Comparison of ENCODE assay signal across 16 mouse cellular contexts in the genomic region with DNA sequence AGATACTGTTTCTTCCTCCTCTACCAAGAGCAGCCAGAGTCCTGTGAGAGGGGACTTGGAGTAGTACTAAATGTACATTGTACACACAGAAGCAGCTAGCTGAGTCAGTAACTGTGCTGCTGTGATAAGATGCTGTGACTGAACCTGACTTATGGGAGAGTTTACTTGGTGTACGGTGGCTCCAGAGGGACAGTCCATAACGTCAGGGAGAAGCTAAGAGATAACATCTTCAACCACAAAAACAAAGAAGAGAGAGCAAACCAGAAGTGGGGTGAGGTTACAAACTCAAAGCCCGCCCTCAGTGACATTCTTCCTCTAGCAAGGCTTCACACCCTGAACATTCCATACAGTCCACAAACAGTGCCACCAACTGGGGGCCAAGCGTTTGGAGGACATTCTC. TPM values are rescaled to one million over a fixed set of nuclear protein-coding genes. Genes with fewer than 3 reads are reported as not detected.
DNase-seq lines count a peak whose midpoint lies in the region; ATAC-seq and TF ChIP-seq lines count a peak whose summit lies in the region.
"Had no signal": no experiment of that assay in that cellular context is flagged by ENCODE, and none has a peak within 500 bp of the region (broad histone marks: within the 10 kb centered on the region; RNA-seq: fewer than 3 reads in every experiment).

No protein-coding gene starts in this region.

- intact Hi-C loops in heart, postnatal 36 days (cut with DNase I) = no loop called here
- intact Hi-C loops in left cerebral cortex, postnatal 4 days (cut with DNase I) = no loop called here

- no peak overlapping the region for H3K9ac ChIP-seq in heart, postnatal 0 days (replicated peaks; ENCODE audit: low read depth, low read length)
- H3K9ac ChIP-seq in liver, embryonic 15.5 days = no peak overlapping the region
- H3K9ac ChIP-seq in neural tube, embryonic 15.5 days (replicated peaks) = no peak overlapping the region
- H3K9ac ChIP-seq: lung, embryonic 15.5 days had no signal

- no peaks in the 10 kb centered on the region for H3K27me3 ChIP-seq in heart, postnatal 0 days (ENCODE audit: control insufficient read depth, insufficient read depth, low read length)
- no peaks in the 10 kb centered on the region for H3K27me3 ChIP-seq in liver, embryonic 15.5 days
- no peaks in the 10 kb centered on the region for H3K27me3 ChIP-seq in neural tube, embryonic 15.5 days (replicated peaks)
- H3K27me3 ChIP-seq: lung, embryonic 15.5 days had no signal

- no peak overlapping the region for H3K4me3 ChIP-seq in heart, postnatal 0 days (ENCODE audit: low read depth, low read length)
- H3K4me3 ChIP-seq in liver, embryonic 15.5 days (replicated peaks) = no peak overlapping the region
- no peak overlapping the region for H3K4me3 ChIP-seq in neural tube, embryonic 15.5 days (replicated peaks)
- H3K4me3 ChIP-seq: embryonic facial prominence, embryonic 10.5 days; forebrain, embryonic 10.5 days; left cerebral cortex, adult 2 months; lung, embryonic 15.5 days had no signal

- no peak for TF ChIP-seq EP300 in heart, postnatal 0 days (IDR thresholded peaks at IDR 0.05; ENCODE audit: low read depth)

- no peak for TF ChIP-seq CTCF in heart, postnatal 0 days (IDR thresholded peaks at IDR 0.05; ENCODE audit: low read depth)

- no peaks in the 10 kb centered on the region for H3K9me3 ChIP-seq in heart, postnatal 0 days (replicated peaks; ENCODE audit: control insufficient read depth, low read length)
- no peaks in the 10 kb centered on the region for H3K9me3 ChIP-seq in liver, embryonic 15.5 days (replicated peaks)
- no peaks in the 10 kb centered on the region for H3K9me3 ChIP-seq in neural tube, embryonic 15.5 days (replicated peaks)
- H3K9me3 ChIP-seq: embryonic facial prominence, embryonic 10.5 days; forebrain, embryonic 10.5 days; lung, embryonic 15.5 days had no signal

- H3K27ac ChIP-seq in heart, postnatal 0 days (ENCODE audit: low read depth) = peak overlapping the region; percentile 1; the same call in 1 of the 2 replicates
- peak overlapping the region; percentile 72; the same call in 1 of the 2 replicates for H3K27ac ChIP-seq in liver, embryonic 15.5 days (replicated peaks)
- no peak overlapping the region for H3K27ac ChIP-seq in neural tube, embryonic 15.5 days (replicated peaks)
- H3K27ac ChIP-seq: embryonic facial prominence, embryonic 10.5 days; forebrain, embryonic 10.5 days; left cerebral cortex, adult 2 months; lung, embryonic 15.5 days had no signal

- no peaks in the 10 kb centered on the region for H3K36me3 ChIP-seq in heart, postnatal 0 days (replicated peaks; ENCODE audit: control insufficient read depth, insufficient read depth, low read length)
- no peaks in the 10 kb centered on the region for H3K36me3 ChIP-seq in liver, embryonic 15.5 days (replicated peaks)
- no peaks in the 10 kb centered on the region for H3K36me3 ChIP-seq in neural tube, embryonic 15.5 days
- H3K36me3 ChIP-seq: lung, embryonic 15.5 days had no signal

- ATAC-seq in heart, postnatal 0 days (ENCODE audit: insufficient read depth, low read depth) = no peak; the same call in 1 of the 2 replicates
- ATAC-seq in activated CD4-positive, CD25-positive, alpha-beta regulatory T cell, adult 4 months = peak; percentile 22
- peak; percentile 79 for ATAC-seq in liver, embryonic 15.5 days (ENCODE audit: insufficient read depth)
- no peak for ATAC-seq in neural tube, embryonic 15.5 days (ENCODE audit: low FRiP score)

- peaks cover 17% of the 10 kb centered on the region; the same call in 1 of the 2 replicates for H3K4me1 ChIP-seq in heart, postnatal 0 days (ENCODE audit: control insufficient read depth, insufficient read depth)
- peaks cover 29% of the 10 kb centered on the region for H3K4me1 ChIP-seq in liver, embryonic 15.5 days (replicated peaks)
- H3K4me1 ChIP-seq in neural tube, embryonic 15.5 days = peaks cover 27% of the 10 kb centered on the region

- H3K4me2 ChIP-seq in heart, postnatal 0 days (ENCODE audit: low read depth, low read length) = no peak overlapping the region
- peak overlapping the region; percentile 29; the same call in 1 of the 2 replicates for H3K4me2 ChIP-seq in liver, embryonic 15.5 days
- H3K4me2 ChIP-seq in neural tube, embryonic 15.5 days = no peak overlapping the region
- H3K4me2 ChIP-seq: lung, embryonic 15.5 days had no signal

- WGBS in heart, postnatal 0 days = 18% methylated on average over 4 of the region's 4 CpGs
- WGBS in liver, embryonic 15.5 days (ENCODE audit: insufficient replicate concordance) = 17% methylated on average over 4 of the region's 4 CpGs
- WGBS in neural tube, embryonic 15.5 days = 80% methylated on average over 4 of the region's 4 CpGs

- peak; percentile 20 for DNase-seq in heart, postnatal 0 days (ENCODE audit: low spot score)
- no peak for DNase-seq in heart, postnatal 36 days
- peak; percentile 55 for DNase-seq in thymus, postnatal 25 days
- no peak for DNase-seq in left cerebral cortex, postnatal 4 days
- no peak for DNase-seq in frontal cortex, postnatal 36 days (ENCODE audit: low spot score in 2 of 2)
- DNase-seq: cerebellum, adult 9-10 months; kidney, postnatal 36 days; midbrain, embryonic 14.5 days; right cerebral cortex, postnatal 4 days had no signal

RNA-seq across cellular contexts. Expression of a gene that starts 25.6 kb away (rescaled TPM):
- 12.7 and 17.9 TPM in 2 replicates for total RNA-seq in heart, postnatal 0 days (2014; rRNA removed; ENCODE audit: low replicate concordance)
- polyA plus RNA-seq in heart, postnatal 0 days (2015; fragmentation: Nextera tagmentation; extraction: Ambion mirVana) = 2.3 and 2.6 TPM in 2 replicates
- total RNA-seq in heart, postnatal 36 days (2021) = 10 to 100 TPM; 27.5 to 28.8 TPM
- polyA plus RNA-seq in activated CD4-positive, CD25-positive, alpha-beta regulatory T cell, adult 4 months (2017; shearing (Covaris generic)) = 1 to 10 TPM; 3.1 to 3.3 TPM
- polyA plus RNA-seq in liver, embryonic 15.5 days (2015; fragmentation: Nextera tagmentation; extraction: Ambion mirVana) = 1.7 and 2.0 TPM in 2 replicates
- 10 to 100 TPM; 36.3 to 37.0 TPM for total RNA-seq in left cerebral cortex, postnatal 4 days (2021)
- 6.3 and 6.6 TPM in 2 replicates for polyA plus RNA-seq in neural tube, embryonic 15.5 days (2015; fragmentation: Nextera tagmentation; extraction: Ambion mirVana)

Comparison
In these comparisons a context has a peak if more than half of its experiments do, and no peak if none do; other contexts are left out.
1. DNase-seq: peak in heart, postnatal 0 days (single experiment) and thymus, postnatal 25 days (single experiment); none in heart, postnatal 36 days (0 of 2), left cerebral cortex, postnatal 4 days (single experiment) and frontal cortex, postnatal 36 days (0 of 2).
2. ATAC-seq: peak in activated CD4-positive, CD25-positive, alpha-beta regulatory T cell, adult 4 months (single experiment) and liver, embryonic 15.5 days (single experiment); none in heart, postnatal 0 days (single experiment) and neural tube, embryonic 15.5 days (single experiment).